Mouse (Mus musculus) midbrain, embryonic 11.5 days (tissue): ENCODE data around the gene Ly6g6f. TPM values are rescaled to one million over a fixed set of nuclear protein-coding genes. Genes with fewer than 3 reads are reported as not detected.

ENCODE experiments used
- ATAC-seq: fragments of 200-750 bp; cut with Nextera tagmentation; 2 replicates; pipeline ENCODE4 v1.8.0; 2017; ENCODE audit warnings: moderate TSS enrichment, moderate library complexity; ENCODE audit not compliant: low FRiP score
- DNase-seq: peaks from one replicate; pipeline ENCODE4 v3.0.0; 2015; ENCODE audit warnings: low spot score; ENCODE audit errors: missing footprints
- H3K27ac ChIP-seq: fragments of 300-500 bp; sonication (generic); 2 replicates; pipeline ENCODE4 v1.5.1; 2014; ENCODE audit warnings: low read depth, low read length
- H3K27me3 ChIP-seq: fragments of 300-500 bp; sonication (generic); 2 replicates; pipeline ENCODE4 v1.6.1; 2014; ENCODE audit warnings: mild to moderate bottlenecking, low read length, moderate library complexity, mixed read lengths; ENCODE audit not compliant: control insufficient read depth, insufficient read depth
- H3K36me3 ChIP-seq: fragments of 300-500 bp; sonication (generic); 2 replicates; pipeline ENCODE4 v1.6.1; 2014; ENCODE audit warnings: mild to moderate bottlenecking, low read length, moderate library complexity, mixed read lengths; ENCODE audit not compliant: control insufficient read depth, insufficient read depth
- H3K4me1 ChIP-seq: fragments of 300-500 bp; sonication (generic); 2 replicates; pipeline ENCODE4 v1.6.1; 2014; ENCODE audit warnings: low read length; ENCODE audit not compliant: control insufficient read depth, insufficient read depth
- H3K4me2 ChIP-seq: fragments of 300-500 bp; sonication (generic); 2 replicates; pipeline ENCODE4 v1.6.1; 2014; ENCODE audit warnings: mild to moderate bottlenecking, moderate library complexity
- H3K4me3 ChIP-seq: fragments of 300-500 bp; sonication (generic); 2 replicates; pipeline ENCODE4 v1.5.1; 2014; ENCODE audit warnings: low read depth, low read length
- H3K9ac ChIP-seq: fragments of 300-500 bp; sonication (generic); 2 replicates; pipeline ENCODE4 v1.6.1; 2014; ENCODE audit warnings: low read length
- H3K9me3 ChIP-seq: fragments of 300-500 bp; sonication (generic); 2 replicates; pipeline ENCODE4 v1.6.1; 2016; ENCODE audit warnings: low read length; ENCODE audit not compliant: control insufficient read depth
- WGBS: fragments of 180-500 bp; shearing (Covaris S2); extraction: QIAGEN DNeasy Blood & Tissue Kit; methylation state at CpG from one replicate; pipeline ENCODE4 v1.1.7; 2014; 5-methylcytosine and 5-hydroxymethylcytosine counted together
- polyA plus RNA-seq: library from polyadenylated mRNA; unstranded; fragments of >200 nt; fragmentation: Nextera tagmentation; extraction: Ambion mirVana; gene quantifications from 2 replicates; pipeline ENCODE4 v1.2.1, GENCODE M21; 2014

The Ly6g6f gene
- 0.28 and 0.74 TPM in 2 replicates for polyA plus RNA-seq

DNA sequence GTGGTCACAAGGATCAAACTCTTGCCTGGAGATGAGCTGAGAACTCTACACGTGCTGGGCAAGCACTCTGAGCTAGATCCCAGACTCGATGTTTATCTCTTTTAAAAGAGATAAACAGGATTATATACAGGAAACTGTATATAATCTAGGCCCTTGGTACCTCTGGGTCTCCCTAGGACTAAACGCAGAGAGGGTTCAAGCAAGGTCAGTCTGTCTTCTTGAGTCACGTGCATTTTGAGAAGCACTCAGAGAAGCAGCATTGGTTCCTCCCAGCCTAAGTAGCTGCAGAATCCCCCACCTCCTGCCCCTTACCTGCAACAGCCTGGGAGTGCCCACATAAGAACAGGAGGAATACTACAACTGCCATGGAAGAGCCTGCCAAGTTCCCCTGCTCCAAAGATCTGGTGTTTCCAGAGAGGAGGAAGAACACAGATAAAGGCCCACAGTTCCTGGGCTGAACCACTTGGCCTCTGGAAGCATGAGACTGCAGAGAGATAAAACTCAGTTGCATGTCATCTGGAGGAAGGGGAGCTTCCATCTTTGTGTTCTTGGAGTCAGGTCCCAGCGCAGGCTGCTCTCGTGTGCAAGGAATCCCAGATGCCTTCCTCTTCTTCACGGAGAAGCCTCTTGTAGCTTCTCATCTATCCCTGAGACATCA is at the start of gene Ly6g6f:
Gene Ly6g6f (minus strand): TSS at position 403 of the 658 bp plus-strand sequence.
- Histone ChIP-seq H3K9ac (no peak within 1 kb of the TSS), H3K4me2 (no peak within 1 kb of the TSS), H3K27me3 (no peaks in the 10 kb centered on the region), H3K27ac (no peak within 1 kb of the TSS), H3K9me3 (no peaks in the 10 kb centered on the region), H3K36me3 (no peaks in the 10 kb centered on the region), H3K4me1 (peaks cover 5% of the 10 kb centered on the region), H3K4me3 (no peak within 1 kb of the TSS)
- WGBS = 81% methylated on average over 7 of the region's 7 CpGs
- DNase-seq (no peak), ATAC-seq (no peak)

DNA sequence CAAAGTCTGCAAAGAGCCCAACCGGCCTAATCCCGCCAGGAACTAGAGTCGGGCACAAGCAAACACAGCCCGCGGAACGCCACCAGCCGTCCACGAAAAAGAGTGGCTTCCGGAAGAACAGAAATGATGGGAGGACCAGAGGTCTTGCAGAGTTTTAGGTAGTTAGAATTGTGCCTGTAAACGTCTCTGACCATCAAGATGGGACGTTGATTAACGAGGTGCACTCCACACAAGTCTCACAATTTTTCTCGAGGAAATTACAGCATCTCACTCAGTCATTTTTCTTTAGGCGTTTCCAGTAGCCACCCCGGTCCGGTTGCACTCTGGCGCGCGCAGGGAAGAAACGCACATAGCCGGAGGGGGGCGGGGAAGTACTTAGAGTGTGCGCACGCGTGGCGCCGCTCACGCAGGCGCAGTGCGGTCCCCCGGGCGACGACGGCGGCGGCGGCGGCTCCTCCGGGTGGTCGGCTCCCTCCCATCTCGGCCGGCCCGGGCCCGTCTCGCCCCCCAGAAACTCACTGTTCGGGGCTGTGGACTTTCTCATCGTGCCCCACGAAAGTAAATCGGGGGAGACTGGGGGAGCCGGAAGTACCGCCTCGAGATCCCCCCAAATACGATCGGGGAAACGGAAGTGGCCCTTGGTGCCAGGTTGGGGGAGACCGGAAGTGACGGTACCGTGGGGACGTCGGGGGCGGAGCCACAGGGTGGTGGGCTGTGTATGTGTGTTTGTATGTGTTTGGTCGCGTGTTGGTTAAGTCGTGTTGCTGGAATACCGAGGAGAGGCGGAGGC is 49.6 kb upstream of the Ly6g6f start, which contains the start of gene Bag6:
Gene Bag6 (plus strand): TSS at position 378 of the 790 bp plus-strand sequence.
- peak within 1 kb of the TSS; percentile 85 for H3K4me2 ChIP-seq
- H3K4me1 ChIP-seq = peaks cover 12% of the 10 kb centered on the region
- peaks cover 4% of the 10 kb centered on the region for H3K36me3 ChIP-seq
- DNase-seq (peak; percentile 99), ATAC-seq (peak; percentile 93)
- H3K27me3 ChIP-seq = no peaks in the 10 kb centered on the region
- H3K4me3 ChIP-seq = peak within 1 kb of the TSS; percentile 87
- H3K9me3 ChIP-seq = no peaks in the 10 kb centered on the region
- under 1% methylated on average over 66 of the region's 66 CpGs for WGBS
- H3K9ac ChIP-seq = peak within 1 kb of the TSS; percentile 76
- peak within 1 kb of the TSS; percentile 91 for H3K27ac ChIP-seq

DNA sequence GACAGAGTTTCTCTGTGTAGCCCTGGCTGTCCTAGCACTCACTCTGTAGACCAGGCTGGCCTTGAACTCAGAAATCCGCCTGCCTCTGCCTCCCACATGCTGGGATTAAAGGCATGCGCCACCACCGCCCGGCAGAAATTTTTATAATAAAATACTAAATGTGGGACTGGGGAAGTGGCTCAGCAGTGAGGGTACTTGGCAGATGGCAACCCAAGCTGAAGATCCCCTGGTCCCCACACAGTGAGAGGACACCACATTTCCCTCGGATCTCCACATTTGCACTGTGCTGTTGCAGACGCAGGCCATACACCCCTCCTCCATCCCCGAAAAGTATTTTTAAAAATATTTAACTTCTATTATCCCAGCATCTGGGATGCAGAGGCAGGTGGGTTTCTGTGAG is 48.1 kb upstream of the Ly6g6f start:
- peaks cover 12% of the 10 kb centered on the region for H3K4me1 ChIP-seq
- H3K27me3 ChIP-seq = no peaks in the 10 kb centered on the region
- H3K27ac ChIP-seq = no peak overlapping the region
- DNase-seq = no peak
- no peak overlapping the region for H3K4me2 ChIP-seq
- no peak overlapping the region for H3K9ac ChIP-seq
- WGBS = 92% methylated on average over 7 of the region's 7 CpGs
- H3K9me3 ChIP-seq = no peaks in the 10 kb centered on the region
- no peak overlapping the region for H3K4me3 ChIP-seq
- ATAC-seq = no peak
- H3K36me3 ChIP-seq = peaks cover 2% of the 10 kb centered on the region; the same call in 1 of the 2 replicates

DNA sequence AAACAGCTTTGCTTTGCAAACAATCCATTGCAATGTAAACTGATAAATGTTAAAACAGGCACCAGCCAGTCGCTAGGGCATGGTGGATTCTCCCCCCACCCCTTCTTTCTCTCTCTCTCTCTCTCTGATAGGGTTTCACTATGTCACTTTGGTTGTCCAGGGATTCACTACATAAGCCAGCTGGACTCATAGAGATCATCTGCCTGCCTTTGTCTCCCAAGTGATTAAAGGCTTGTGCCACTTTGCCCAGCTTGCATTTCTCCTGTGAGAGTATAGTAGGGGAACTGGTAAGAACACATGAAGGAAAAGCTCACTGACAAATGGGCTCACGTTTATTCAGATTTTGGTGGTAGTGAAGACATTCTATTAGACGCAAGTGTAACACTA is 46.8 kb upstream of the Ly6g6f start:
- DNase-seq (no peak), ATAC-seq (no peak)
- 82% methylated on average over 3 of the region's 3 CpGs for WGBS

DNA sequence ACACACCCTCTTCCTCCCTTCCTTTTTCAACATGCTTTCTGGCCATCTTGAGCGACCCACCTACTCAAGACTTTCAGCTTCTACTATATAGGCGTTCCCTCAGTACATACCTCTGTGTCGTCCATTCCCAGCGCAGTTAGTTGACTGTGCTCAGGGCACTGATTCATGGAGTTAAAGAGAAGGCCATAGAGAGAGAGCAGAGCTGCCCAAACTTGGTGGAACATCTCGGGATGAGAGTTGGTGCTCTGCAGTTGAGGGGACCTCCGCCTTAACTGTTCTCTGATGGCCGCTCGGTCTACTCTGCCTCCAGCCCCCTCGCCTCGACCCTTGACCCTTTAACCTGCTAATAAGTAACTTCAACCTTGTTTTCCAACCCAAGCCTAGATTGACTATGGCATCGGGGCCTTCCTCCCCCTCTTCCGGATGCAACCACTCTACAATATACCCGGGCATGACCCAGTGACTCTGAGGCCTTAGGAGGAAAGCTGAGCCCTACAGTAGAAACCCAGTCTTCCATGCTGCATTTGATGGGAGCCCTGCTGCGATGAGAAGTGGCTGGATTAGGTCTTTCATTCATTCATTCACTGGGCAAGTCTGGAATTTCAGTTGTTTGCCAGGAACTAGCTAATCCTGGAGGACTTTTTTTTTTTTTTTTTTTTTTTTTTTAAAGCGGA is 46.2 kb upstream of the Ly6g6f start, which contains the start of gene Apom:
Gene Apom (minus strand): TSS at position 551 of the 674 bp plus-strand sequence.
- Histone ChIP-seq H3K27me3 (no peaks in the 10 kb centered on the region), H3K4me1 (peaks cover 9% of the 10 kb centered on the region), H3K4me3 (no peak within 1 kb of the TSS), H3K9ac (no peak within 1 kb of the TSS), H3K9me3 (no peaks in the 10 kb centered on the region), H3K36me3 (no peaks in the 10 kb centered on the region), H3K4me2 (no peak within 1 kb of the TSS), H3K27ac (no peak within 1 kb of the TSS)
- DNase-seq (no peak), ATAC-seq (no peak)
- 87% methylated on average over 15 of the region's 15 CpGs for WGBS

More for the DNA sequence above, 46.8 kb upstream of the Ly6g6f start:
- no peaks in the 10 kb centered on the region for H3K36me3 ChIP-seq
- H3K9me3 ChIP-seq = no peaks in the 10 kb centered on the region
- no peak overlapping the region for H3K4me2 ChIP-seq
- H3K4me3 ChIP-seq = no peak overlapping the region
- no peaks in the 10 kb centered on the region for H3K27me3 ChIP-seq
- no peak overlapping the region for H3K27ac ChIP-seq
- H3K4me1 ChIP-seq = peaks cover 9% of the 10 kb centered on the region
- H3K9ac ChIP-seq = no peak overlapping the region

DNA sequence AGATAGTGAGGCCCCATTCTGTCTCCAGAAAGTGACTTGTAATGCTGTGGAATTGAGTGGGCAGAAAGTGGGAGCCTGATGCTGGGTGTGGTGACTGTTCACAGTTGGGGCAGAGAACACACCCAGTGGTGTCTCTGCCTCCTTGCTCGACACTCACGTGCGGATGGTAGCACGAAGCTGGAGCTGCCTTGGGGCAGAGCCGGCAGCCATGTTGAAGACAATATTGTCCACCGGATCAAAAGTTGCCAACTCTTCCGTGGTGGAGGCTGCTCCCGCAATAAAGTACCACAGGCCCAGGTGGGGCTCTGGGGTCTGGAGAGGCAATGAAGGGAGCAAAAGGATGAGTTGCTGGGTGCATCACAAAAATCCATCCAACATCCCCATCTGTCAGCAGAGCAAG is 45.6 kb upstream of the Ly6g6f start:
- Histone ChIP-seq H3K9me3 (no peaks in the 10 kb centered on the region), H3K4me3 (no peak overlapping the region), H3K9ac (no peak overlapping the region), H3K4me1 (peaks cover 8% of the 10 kb centered on the region), H3K4me2 (no peak overlapping the region), H3K36me3 (no peaks in the 10 kb centered on the region), H3K27ac (no peak overlapping the region), H3K27me3 (no peaks in the 10 kb centered on the region)
- 90% methylated on average over 8 of the region's 8 CpGs for WGBS
- no peak for ATAC-seq
- no peak for DNase-seq

DNA sequence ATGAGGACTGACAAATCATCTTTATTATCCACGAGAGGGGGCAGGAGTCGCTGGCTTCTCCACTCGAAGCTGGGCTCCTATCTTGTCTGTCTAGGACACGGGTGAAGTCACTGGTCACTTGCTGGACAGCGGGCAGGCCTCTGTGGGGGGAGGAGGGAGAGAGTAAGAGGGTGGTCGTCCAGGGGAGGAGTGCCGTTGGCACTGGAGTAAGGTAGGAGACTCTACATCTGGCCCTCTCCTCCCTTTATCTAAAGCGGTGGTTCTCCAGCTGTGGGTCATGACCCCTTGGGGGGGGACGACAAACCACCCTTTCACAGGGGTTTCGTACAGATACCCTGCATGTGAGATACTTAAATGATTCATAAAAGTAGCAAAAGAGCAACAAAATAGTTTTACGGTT is 43.6 kb upstream of the Ly6g6f start:
- Histone ChIP-seq H3K9ac (no peak overlapping the region), H3K4me2 (no peak overlapping the region), H3K36me3 (no peaks in the 10 kb centered on the region), H3K4me3 (no peak overlapping the region), H3K27me3 (no peaks in the 10 kb centered on the region), H3K9me3 (no peaks in the 10 kb centered on the region), H3K27ac (no peak overlapping the region), H3K4me1 (peaks cover 14% of the 10 kb centered on the region)
- no peak for DNase-seq
- no peak for ATAC-seq
- 69% methylated on average over 11 of the region's 11 CpGs for WGBS

DNA sequence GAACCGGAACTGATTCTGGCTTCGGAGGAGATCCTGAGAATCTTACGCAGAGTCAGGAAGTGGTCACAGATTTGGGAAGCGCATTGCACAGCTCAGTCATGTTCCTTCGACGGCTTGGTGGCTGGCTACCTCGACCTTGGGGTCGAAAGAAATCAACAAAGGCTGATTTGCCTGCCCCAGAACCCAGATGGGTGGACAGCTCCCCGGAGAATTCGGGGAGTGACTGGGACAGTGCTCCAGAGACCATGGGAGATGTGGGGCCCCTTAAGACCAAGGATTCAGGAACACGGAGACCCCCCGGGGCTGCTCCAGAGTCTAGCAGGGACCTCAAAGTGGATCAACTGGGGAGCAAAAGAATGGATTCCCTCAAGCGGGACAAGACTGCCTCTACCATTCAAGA is 41.6 kb upstream of the Ly6g6f start:
- H3K27me3 ChIP-seq = no peaks in the 10 kb centered on the region
- ATAC-seq (no peak), DNase-seq (no peak)
- H3K4me1 ChIP-seq = peaks cover 16% of the 10 kb centered on the region
- H3K9ac ChIP-seq = peak overlapping the region; percentile 92; the same call in 1 of the 2 replicates
- peak overlapping the region; percentile 62 for H3K4me3 ChIP-seq
- no peaks in the 10 kb centered on the region for H3K9me3 ChIP-seq
- WGBS = 78% methylated on average over 13 of the region's 13 CpGs
- H3K4me2 ChIP-seq = peak overlapping the region; percentile 75
- H3K36me3 ChIP-seq = no peaks in the 10 kb centered on the region; the same call in 1 of the 2 replicates
- no peak overlapping the region for H3K27ac ChIP-seq
